Mouse (Mus musculus): ENCODE data around the gene Olfr1058. TPM values are rescaled to one million over a fixed set of nuclear protein-coding genes. Genes with fewer than 3 reads are reported as not detected.
"Not testable (repeated sequence)": the region's sequence is repeated elsewhere in the genome, so short reads cannot be mapped to it uniquely, and the experiment has no call there.

Gene Olfr1058
- not detected in 2 replicates for polyA plus RNA-seq (2015; fragmentation: Nextera tagmentation; extraction: Ambion mirVana)

- not testable (repeated sequence) for H3K4me3 ChIP-seq (replicated peaks); H3K27me3 ChIP-seq (replicated peaks); H3K27ac ChIP-seq; H3K36me3 ChIP-seq; H3K4me1 ChIP-seq; H3K9ac ChIP-seq; H3K4me2 ChIP-seq; ATAC-seq (ENCODE audit: insufficient read depth, low FRiP score, low read depth); H3K9me3 ChIP-seq
Observed at GRCm38 (mm10) chr2:86388461-86388860, at the start of gene Olfr1058. Olfr1058 (minus strand) TSS chr2:86388561.

DNA sequence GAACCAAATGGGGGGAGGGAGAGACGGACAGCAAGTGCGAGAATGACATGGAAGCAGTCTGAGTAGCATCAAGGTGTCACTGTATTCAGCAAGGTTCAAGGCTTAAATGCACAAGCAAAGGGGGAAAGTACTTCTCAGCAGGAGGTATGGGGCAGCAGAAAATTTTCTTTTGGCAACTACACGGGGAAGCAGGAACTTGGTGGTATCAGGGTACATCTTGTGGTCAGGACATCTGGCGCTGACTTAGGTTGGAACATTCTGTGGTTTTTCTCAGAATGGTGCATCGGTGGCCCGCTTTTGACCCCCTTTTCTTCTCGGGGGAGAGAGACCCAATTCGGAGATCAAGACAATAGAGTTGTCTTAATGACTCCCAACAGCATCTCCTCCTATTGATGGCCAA is 40.1 kb upstream of the Olfr1058 start:
- 84% methylated on average over 8 of the region's 8 CpGs for WGBS
- ATAC-seq (ENCODE audit: insufficient read depth, low FRiP score, low read depth): not testable (repeated sequence)

DNA sequence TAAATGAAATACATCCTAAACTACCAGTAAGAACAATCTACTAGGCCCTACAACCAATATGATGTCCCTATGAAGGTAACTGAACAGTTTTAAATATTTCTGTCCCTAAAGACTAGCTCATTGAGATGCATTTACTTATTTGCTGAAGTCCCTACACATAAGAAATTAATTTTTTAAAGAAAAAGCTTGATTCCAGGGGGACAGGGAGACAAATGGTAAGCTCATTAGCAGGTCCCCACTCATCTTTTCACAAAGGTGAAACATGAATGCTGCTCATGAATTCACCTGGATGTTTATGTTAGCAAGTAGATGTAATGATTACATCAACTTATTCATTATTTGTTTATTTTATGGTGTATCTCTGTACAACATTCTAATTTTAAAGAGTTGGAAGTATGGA is 38.3 kb upstream of the Olfr1058 start, which contains the start of gene Olfr1062:
Gene Olfr1062, minus strand, starts transcription at position 101 of the 400 bp plus-strand sequence.
- not testable (repeated sequence) for H3K27ac ChIP-seq; H3K4me1 ChIP-seq; H3K9ac ChIP-seq; H3K36me3 ChIP-seq; H3K4me2 ChIP-seq; H3K9me3 ChIP-seq; H3K4me3 ChIP-seq (replicated peaks); ATAC-seq (ENCODE audit: insufficient read depth, low FRiP score, low read depth); H3K27me3 ChIP-seq (replicated peaks)

More for the DNA sequence above, 40.1 kb upstream of the Olfr1058 start:
- H3K9ac ChIP-seq; H3K27me3 ChIP-seq (replicated peaks); H3K27ac ChIP-seq; H3K4me1 ChIP-seq; H3K9me3 ChIP-seq; H3K4me2 ChIP-seq; H3K36me3 ChIP-seq; H3K4me3 ChIP-seq (replicated peaks): not testable (repeated sequence)

DNA sequence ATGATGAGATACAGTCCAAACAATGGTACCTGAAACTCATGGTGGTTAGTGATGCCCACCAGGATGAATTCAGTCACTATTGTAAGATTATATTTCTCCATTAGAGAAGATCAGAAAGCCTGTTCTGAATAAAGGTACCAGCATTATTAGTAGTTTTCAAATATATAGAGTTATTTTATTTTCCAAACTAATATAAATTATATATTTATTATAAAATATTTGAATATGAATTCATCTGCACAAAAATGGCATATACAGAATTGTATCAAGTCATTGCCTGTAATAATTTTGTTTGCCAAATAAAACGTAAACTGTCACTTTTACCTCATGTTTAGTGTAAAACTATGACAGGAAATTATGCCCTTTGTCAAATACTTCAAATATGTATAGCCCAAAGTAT is 25.6 kb upstream of the Olfr1058 start, which contains the start of gene Olfr1061:
Gene Olfr1061, minus strand, starts transcription at position 101 of the 400 bp plus-strand sequence.
- Histone ChIP-seq H3K9me3 (no peaks in the 10 kb centered on the region), H3K27me3 (replicated peaks) (no peaks in the 10 kb centered on the region), H3K4me2 (no peak within 1 kb of the TSS), H3K9ac (no peak within 1 kb of the TSS), H3K36me3 (no peaks in the 10 kb centered on the region), H3K4me1 (no peaks in the 10 kb centered on the region), H3K27ac (no peak within 1 kb of the TSS), H3K4me3 (replicated peaks) (no peak within 1 kb of the TSS)
- 75% methylated on average over 1 of the region's 1 CpGs for whole genome bisulfite sequencing
- ATAC-seq (ENCODE audit: insufficient read depth, low FRiP score, low read depth): no peak

DNA sequence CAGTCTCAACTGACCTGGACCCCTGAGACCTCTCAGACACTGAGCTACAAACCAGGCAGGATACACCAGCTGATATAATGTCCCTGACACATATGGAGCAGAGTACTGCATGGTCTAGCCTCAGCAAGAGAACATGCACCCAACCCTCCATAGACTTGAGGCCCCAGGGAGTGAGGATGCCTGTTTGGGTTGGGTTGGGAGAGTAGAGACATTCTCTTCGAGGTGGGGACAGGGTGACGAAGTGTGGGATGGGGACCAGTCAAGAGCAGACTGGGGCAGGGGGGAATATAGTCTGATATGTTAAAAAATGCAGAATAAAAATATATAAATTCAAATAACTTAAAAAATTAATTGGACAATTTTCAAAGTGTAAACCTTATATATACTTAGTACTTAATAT is 6.8 kb upstream of the Olfr1058 start:
- Histone ChIP-seq H3K36me3 (no peaks in the 10 kb centered on the region), H3K9ac (no peak overlapping the region), H3K4me2 (no peak overlapping the region), H3K27ac (no peak overlapping the region), H3K4me3 (replicated peaks) (no peak overlapping the region), H3K9me3 (no peaks in the 10 kb centered on the region), H3K4me1 (no peaks in the 10 kb centered on the region), H3K27me3 (replicated peaks) (no peaks in the 10 kb centered on the region)
- ATAC-seq (ENCODE audit: insufficient read depth, low FRiP score, low read depth): no peak
- WGBS: 82% methylated on average over 2 of the region's 2 CpGs

GRCm38 (mm10) chr2:86378293-86378692 is 10.1 kb downstream of the Olfr1058 start, which contains the start of gene Olfr1057:
Olfr1057 (minus strand) TSS chr2:86378393.
- Histone ChIP-seq H3K36me3 (no peaks in the 10 kb centered on the region), H3K4me1 (no peaks in the 10 kb centered on the region), H3K4me2 (no peak within 1 kb of the TSS), H3K27me3 (replicated peaks) (no peaks in the 10 kb centered on the region), H3K27ac (no peak within 1 kb of the TSS), H3K9me3 (no peaks in the 10 kb centered on the region), H3K9ac (no peak within 1 kb of the TSS), H3K4me3 (replicated peaks) (no peak within 1 kb of the TSS)
- ATAC-seq (ENCODE audit: insufficient read depth, low FRiP score, low read depth): no peak

DNA sequence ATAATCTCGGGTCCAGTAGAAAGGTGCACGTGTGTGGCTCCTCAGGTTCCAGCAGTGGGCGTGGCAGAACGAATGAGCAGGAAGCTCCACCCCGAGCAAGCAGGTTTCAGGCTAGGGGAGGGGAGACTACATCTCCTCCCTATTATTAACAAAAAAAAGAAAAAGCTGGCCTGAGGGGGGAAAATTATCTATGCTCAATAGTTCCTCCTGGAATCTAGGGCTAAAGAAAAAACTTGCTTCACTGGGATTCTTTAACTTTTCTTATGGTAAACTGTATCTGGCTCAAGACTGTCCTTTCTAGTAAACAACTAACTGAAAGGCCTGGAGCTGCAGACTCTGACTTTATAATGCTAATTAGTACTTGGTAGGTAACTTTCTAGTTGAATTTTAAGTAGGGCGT is 22.0 kb downstream of the Olfr1058 start:
- H3K9me3 ChIP-seq; H3K27ac ChIP-seq; H3K27me3 ChIP-seq (replicated peaks); H3K9ac ChIP-seq; H3K4me1 ChIP-seq; H3K4me2 ChIP-seq; H3K36me3 ChIP-seq; H3K4me3 ChIP-seq (replicated peaks); ATAC-seq (ENCODE audit: insufficient read depth, low FRiP score, low read depth): not testable (repeated sequence)
- WGBS: 71% methylated on average over 1 of the region's 6 CpGs

DNA sequence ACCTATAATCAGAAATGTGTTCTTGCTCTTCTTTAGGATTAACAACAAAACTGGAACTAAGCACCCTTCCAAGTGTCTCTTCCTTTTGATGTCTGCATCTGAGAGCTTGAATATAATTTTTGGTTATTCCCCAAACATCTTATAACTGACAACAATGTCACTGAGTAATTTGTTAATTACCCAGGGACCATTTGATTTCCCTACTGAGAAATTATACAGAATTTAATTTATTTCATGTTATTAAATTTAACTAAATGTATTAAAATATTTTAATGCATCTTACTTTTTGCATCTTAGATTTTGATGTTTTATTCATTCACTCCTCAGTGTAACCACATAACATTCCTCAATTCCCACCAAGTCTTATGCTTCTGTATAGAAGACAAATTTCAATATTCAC is 26.0 kb downstream of the Olfr1058 start, which contains the start of gene Olfr1056:
Gene Olfr1056, minus strand, starts transcription at position 101 of the 400 bp plus-strand sequence.
- no peaks in the 10 kb centered on the region for H3K4me1 ChIP-seq
- no peaks in the 10 kb centered on the region for H3K27me3 ChIP-seq (replicated peaks)
- no peaks in the 10 kb centered on the region for H3K36me3 ChIP-seq
- ATAC-seq (ENCODE audit: insufficient read depth, low FRiP score, low read depth): no peak
- H3K9me3 ChIP-seq: no peaks in the 10 kb centered on the region
- H3K27ac ChIP-seq: no peak within 1 kb of the TSS
- no peak within 1 kb of the TSS for H3K9ac ChIP-seq
- no peak within 1 kb of the TSS for H3K4me2 ChIP-seq
- H3K4me3 ChIP-seq (replicated peaks): no peak within 1 kb of the TSS

DNA sequence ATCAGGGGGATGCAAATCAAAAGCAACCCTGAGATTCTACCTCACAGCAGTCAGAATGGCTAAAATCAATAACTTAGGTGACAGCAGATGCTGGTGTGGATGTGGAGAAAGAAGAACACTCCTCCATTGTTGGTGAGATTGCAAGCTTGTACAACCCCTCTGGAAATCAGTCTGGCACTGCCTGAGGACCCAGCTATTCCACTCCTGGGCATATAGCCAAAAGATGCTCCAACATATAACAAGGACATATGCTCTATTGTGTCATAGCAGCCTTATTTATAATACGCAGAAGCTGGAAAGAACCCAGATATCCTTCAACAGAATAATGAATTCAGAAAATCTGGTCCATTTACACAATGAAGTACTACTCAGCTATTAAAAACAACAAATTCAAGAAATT is 36.6 kb downstream of the Olfr1058 start:
- not testable (repeated sequence) for ATAC-seq (ENCODE audit: insufficient read depth, low FRiP score, low read depth); H3K9me3 ChIP-seq; H3K4me2 ChIP-seq; H3K27ac ChIP-seq; H3K36me3 ChIP-seq; H3K27me3 ChIP-seq (replicated peaks); H3K9ac ChIP-seq; H3K4me1 ChIP-seq; H3K4me3 ChIP-seq (replicated peaks)
- 87% methylated on average over 1 of the region's 1 CpGs for WGBS

DNA sequence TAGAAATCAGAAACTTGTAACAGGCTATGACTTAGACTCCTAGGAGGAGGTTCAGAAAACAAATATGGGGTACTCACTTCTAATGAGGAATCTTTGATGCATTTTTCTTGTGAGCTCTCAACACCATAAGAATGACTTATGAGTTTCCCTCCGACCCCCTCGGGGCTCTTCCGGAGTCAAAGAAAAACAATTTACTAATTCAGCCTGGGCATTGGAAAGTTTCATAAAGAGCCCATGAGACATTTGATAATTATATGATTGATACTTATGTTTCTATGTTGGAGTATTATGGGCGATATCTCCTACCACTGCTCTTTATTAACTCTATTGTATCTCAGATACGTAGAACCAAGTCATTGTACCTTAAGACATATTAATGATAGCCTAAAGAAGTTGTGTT is 38.2 kb downstream of the Olfr1058 start, which contains the start of gene Olfr1055:
Gene Olfr1055, minus strand, starts transcription at position 101 of the 400 bp plus-strand sequence.
- Histone ChIP-seq H3K4me1 (no peaks in the 10 kb centered on the region), H3K36me3 (no peaks in the 10 kb centered on the region), H3K9ac (no peak within 1 kb of the TSS), H3K27ac (no peak within 1 kb of the TSS), H3K4me3 (replicated peaks) (no peak within 1 kb of the TSS), H3K9me3 (no peaks in the 10 kb centered on the region), H3K27me3 (replicated peaks) (no peaks in the 10 kb centered on the region), H3K4me2 (no peak within 1 kb of the TSS)
- ATAC-seq (ENCODE audit: insufficient read depth, low FRiP score, low read depth): no peak
- WGBS: 79% methylated on average over 5 of the region's 5 CpGs

GRCm38 (mm10) chr2:86335333-86335732 is 53.0 kb downstream of the Olfr1058 start, which contains the start of gene Olfr1054:
Olfr1054 (minus strand) TSS chr2:86335433.
- ATAC-seq (ENCODE audit: insufficient read depth, low FRiP score, low read depth): no peak
- H3K36me3 ChIP-seq: no peaks in the 10 kb centered on the region
- no peak within 1 kb of the TSS for H3K27ac ChIP-seq
- H3K9me3 ChIP-seq: no peaks in the 10 kb centered on the region
- no peak within 1 kb of the TSS for H3K4me3 ChIP-seq (replicated peaks)
- no peaks in the 10 kb centered on the region for H3K27me3 ChIP-seq (replicated peaks)
- no peak within 1 kb of the TSS for H3K4me2 ChIP-seq
- no peak within 1 kb of the TSS for H3K9ac ChIP-seq
- WGBS: 82% methylated on average over 3 of the region's 3 CpGs
- no peaks in the 10 kb centered on the region for H3K4me1 ChIP-seq

Measured in stomach, embryonic 15.5 days (tissue).